Mouse (Mus musculus): ENCODE measurements around the gene Sirt2.

DNA sequence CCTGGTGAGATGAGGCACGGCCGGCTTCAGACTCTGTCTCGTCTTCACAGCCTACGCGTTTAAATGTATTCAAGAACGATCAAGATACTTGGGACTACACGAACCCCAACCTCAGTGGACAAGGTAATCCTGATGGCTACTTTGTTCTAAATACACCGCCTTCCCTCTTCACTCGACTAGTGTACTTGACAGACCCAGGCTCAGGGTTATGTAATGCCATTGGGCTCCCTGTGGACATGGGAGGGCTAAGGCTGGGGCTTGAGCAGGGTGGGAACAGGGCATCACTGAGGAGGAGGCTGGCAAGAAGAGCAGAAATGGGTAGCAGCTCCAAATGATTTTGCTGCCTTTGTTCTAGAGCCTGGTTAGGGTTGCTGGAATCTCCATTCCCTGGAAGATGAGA, 48.7 kb downstream of the Sirt2 start:
- TF ChIP-seq GATA1 (IDR thresholded peaks at IDR 0.05; ENCODE audit: borderline replicate concordance, low read length) = no peak
- TF ChIP-seq FLI1 (IDR thresholded peaks at IDR 0.05; ENCODE audit: low read length) = no peak

All from megakaryocyte, embryonic 14.5 days (primary cell).